Mouse (Mus musculus): Measurements from ENCODE around the gene Trpv6. TPM values are rescaled to one million over a fixed set of nuclear protein-coding genes. Genes with fewer than 3 reads are reported as not detected.

Trpv6 gene
- polyA plus RNA-seq, 1 experiment, result 0.25 TPM

DNA sequence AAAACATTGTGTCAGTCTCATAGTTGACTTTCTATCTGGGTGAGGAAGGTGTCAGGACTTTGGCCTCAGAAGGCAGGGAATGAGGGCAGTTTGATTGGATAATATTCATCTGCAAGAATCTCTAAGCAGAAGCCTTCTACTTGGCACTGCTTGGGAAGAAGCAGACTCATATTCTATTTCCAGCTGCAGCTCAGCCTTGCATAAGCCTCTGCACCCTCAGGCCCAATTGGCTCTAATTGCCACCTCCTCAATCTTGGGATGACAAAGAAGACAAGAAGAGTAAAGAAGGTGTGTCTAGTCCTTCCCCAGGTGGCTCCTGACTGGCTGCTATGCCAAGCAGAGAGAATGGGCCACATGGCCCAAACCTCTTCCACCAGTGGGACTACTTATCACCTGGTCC is 10.5 kb upstream of the Trpv6 start:
- TF ChIP-seq MYOD1 (IDR thresholded peaks at IDR 0.05; ENCODE audit: control insufficient read depth in 1 of 3, insufficient read length in 2 of 3, low read depth in 2 of 3) (no peak), USF1 (IDR thresholded peaks at IDR 0.05; ENCODE audit: low read depth) (no peak), POLR2AphosphoS2 (IDR thresholded peaks at IDR 0.05; ENCODE audit: insufficient read length, low read depth) (no peak), TCF3 (IDR thresholded peaks at IDR 0.05; ENCODE audit: insufficient read length, low read depth) (no peak), POLR2A (IDR thresholded peaks at IDR 0.05; ENCODE audit: insufficient read length, low read depth) (no peak), SRF (IDR thresholded peaks at IDR 0.05; ENCODE audit: control insufficient read depth, insufficient read length, low read depth) (no peak), MAX (IDR thresholded peaks at IDR 0.05; ENCODE audit: low read depth) (no peak), TCF12 (IDR thresholded peaks at IDR 0.05; ENCODE audit: insufficient read depth, poor library complexity, severe bottlenecking) (no peak), CEBPB (IDR thresholded peaks at IDR 0.05; ENCODE audit: insufficient read depth, poor library complexity, severe bottlenecking) (no peak), REST (IDR thresholded peaks at IDR 0.05; ENCODE audit: insufficient read depth, insufficient read length) (no peak), E2F4 (IDR thresholded peaks at IDR 0.05; ENCODE audit: insufficient read depth) (no peak), MYOG (IDR thresholded peaks at IDR 0.05; ENCODE audit: control insufficient read depth in 1 of 3, insufficient read depth in 1 of 3, insufficient read length in 2 of 3, low read depth in 2 of 3) (no peak)
- Histone ChIP-seq H3K27me3 (ENCODE audit: control insufficient read depth, insufficient read depth, insufficient read length) (no peaks in the 10 kb centered on the region), H3K4me3 (no peak overlapping the region), H3K79me2 (ENCODE audit: control insufficient read depth, insufficient read depth) (no peaks in the 10 kb centered on the region), H3ac (ENCODE audit: control insufficient read depth, insufficient read length) (no peak overlapping the region), H3K4me2 (ENCODE audit: low read depth) (no peak overlapping the region), H3K36me3 (ENCODE audit: control insufficient read depth, insufficient read depth) (no peaks in the 10 kb centered on the region)

DNA sequence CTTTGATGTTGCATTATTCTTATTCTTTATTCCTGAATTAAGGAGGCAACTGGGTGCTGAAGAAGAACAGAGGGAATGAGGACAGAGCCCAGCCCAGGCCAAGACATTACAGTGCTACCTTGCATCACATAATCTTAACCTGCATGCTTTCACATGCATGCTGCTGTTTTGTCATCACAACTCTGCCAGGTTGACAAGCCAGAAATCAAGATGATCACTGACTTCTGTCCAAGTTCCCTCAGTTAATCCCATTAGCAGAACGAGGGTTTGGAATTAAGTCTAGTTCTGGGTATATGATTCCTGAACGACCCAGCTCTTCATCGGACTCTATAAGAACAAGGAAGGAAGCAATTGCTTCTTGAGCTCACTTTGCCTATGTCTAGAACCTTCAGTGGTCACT is 10.0 kb upstream of the Trpv6 start:
- H3K4me2 ChIP-seq (ENCODE audit: low read depth), result no peak overlapping the region
- no peaks in the 10 kb centered on the region for H3K27me3 ChIP-seq (ENCODE audit: control insufficient read depth, insufficient read depth, insufficient read length)
- no peak for TF ChIP-seq MYOG (IDR thresholded peaks at IDR 0.05; ENCODE audit: control insufficient read depth in 1 of 3, insufficient read depth in 1 of 3, insufficient read length in 2 of 3, low read depth in 2 of 3)
- no peak for TF ChIP-seq USF1 (IDR thresholded peaks at IDR 0.05; ENCODE audit: low read depth)
- TF ChIP-seq MYOD1 (IDR thresholded peaks at IDR 0.05; ENCODE audit: control insufficient read depth in 1 of 3, insufficient read length in 2 of 3, low read depth in 2 of 3), result no peak
- TF ChIP-seq E2F4 (IDR thresholded peaks at IDR 0.05; ENCODE audit: insufficient read depth), result no peak
- TF ChIP-seq TCF3 (IDR thresholded peaks at IDR 0.05; ENCODE audit: insufficient read length, low read depth), result no peak
- no peak for TF ChIP-seq REST (IDR thresholded peaks at IDR 0.05; ENCODE audit: insufficient read depth, insufficient read length)
- TF ChIP-seq TCF12 (IDR thresholded peaks at IDR 0.05; ENCODE audit: insufficient read depth, poor library complexity, severe bottlenecking), result no peak
- no peak for TF ChIP-seq POLR2A (IDR thresholded peaks at IDR 0.05; ENCODE audit: insufficient read length, low read depth)
- no peak for TF ChIP-seq POLR2AphosphoS2 (IDR thresholded peaks at IDR 0.05; ENCODE audit: insufficient read length, low read depth)
- TF ChIP-seq MAX (IDR thresholded peaks at IDR 0.05; ENCODE audit: low read depth), result no peak
- no peak for TF ChIP-seq CEBPB (IDR thresholded peaks at IDR 0.05; ENCODE audit: insufficient read depth, poor library complexity, severe bottlenecking)
- no peaks in the 10 kb centered on the region for H3K36me3 ChIP-seq (ENCODE audit: control insufficient read depth, insufficient read depth)
- no peak overlapping the region for H3ac ChIP-seq (ENCODE audit: control insufficient read depth, insufficient read length)
- no peaks in the 10 kb centered on the region for H3K79me2 ChIP-seq (ENCODE audit: control insufficient read depth, insufficient read depth)
- no peak overlapping the region for H3K4me3 ChIP-seq

DNA sequence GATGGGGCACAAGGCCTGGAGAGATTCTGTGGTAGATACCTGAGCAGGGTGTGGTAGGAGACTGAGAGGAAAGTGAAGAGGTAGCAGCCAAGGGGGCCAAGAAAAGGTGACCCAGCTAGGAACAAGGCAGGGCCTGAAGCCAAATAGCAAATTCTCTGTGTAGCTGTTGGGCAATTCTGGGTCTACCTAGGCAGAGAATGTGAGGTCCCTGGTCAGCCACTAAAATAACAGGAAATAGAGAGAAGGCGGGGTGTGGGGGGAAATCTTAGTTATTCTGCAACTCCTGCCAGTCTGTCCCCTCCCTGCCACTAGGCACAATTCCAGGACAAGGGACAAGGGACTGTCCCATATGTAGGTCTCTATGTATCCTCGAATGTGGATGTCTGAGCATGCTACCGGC is 7.0 kb upstream of the Trpv6 start:
- H3K36me3 ChIP-seq (ENCODE audit: control insufficient read depth, insufficient read depth), result no peaks in the 10 kb centered on the region
- H3K4me2 ChIP-seq (ENCODE audit: low read depth), result no peak overlapping the region
- no peaks in the 10 kb centered on the region for H3K27me3 ChIP-seq (ENCODE audit: control insufficient read depth, insufficient read depth, insufficient read length)
- H3K79me2 ChIP-seq (ENCODE audit: control insufficient read depth, insufficient read depth), result no peaks in the 10 kb centered on the region
- H3K4me3 ChIP-seq, result no peak overlapping the region
- H3ac ChIP-seq (ENCODE audit: control insufficient read depth, insufficient read length), result no peak overlapping the region
- TF ChIP-seq MYOD1 (IDR thresholded peaks at IDR 0.05; ENCODE audit: control insufficient read depth in 1 of 3, insufficient read length in 2 of 3, low read depth in 2 of 3) (no peak), SRF (IDR thresholded peaks at IDR 0.05; ENCODE audit: control insufficient read depth, insufficient read length, low read depth) (no peak), TCF12 (IDR thresholded peaks at IDR 0.05; ENCODE audit: insufficient read depth, poor library complexity, severe bottlenecking) (no peak), MAX (IDR thresholded peaks at IDR 0.05; ENCODE audit: low read depth) (no peak), MYOG (IDR thresholded peaks at IDR 0.05; ENCODE audit: control insufficient read depth in 1 of 3, insufficient read depth in 1 of 3, insufficient read length in 2 of 3, low read depth in 2 of 3) (no peak), POLR2AphosphoS2 (IDR thresholded peaks at IDR 0.05; ENCODE audit: insufficient read length, low read depth) (no peak)

DNA sequence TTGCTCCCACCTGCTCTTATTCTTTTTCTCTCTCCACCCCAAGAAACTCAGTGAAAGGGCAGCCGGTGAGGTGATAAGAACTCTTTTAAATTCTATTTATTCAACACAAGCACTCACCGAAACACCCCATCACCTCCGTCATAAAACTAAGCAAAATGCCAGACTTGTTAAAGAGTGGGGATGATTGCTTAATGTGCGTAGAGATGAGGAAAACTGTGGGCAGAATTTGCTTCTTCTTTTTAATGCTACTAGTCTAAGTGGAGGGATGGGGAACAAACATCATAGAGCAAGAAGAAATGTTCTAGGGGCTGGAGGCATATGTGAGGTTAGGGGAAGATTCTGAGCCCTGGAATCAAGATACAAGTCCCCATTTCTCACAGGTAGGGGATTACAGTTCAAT is 6.6 kb upstream of the Trpv6 start:
- TF ChIP-seq MAX (IDR thresholded peaks at IDR 0.05; ENCODE audit: low read depth) (no peak), POLR2AphosphoS2 (IDR thresholded peaks at IDR 0.05; ENCODE audit: insufficient read length, low read depth) (no peak), REST (IDR thresholded peaks at IDR 0.05; ENCODE audit: insufficient read depth, insufficient read length) (no peak), TCF3 (IDR thresholded peaks at IDR 0.05; ENCODE audit: insufficient read length, low read depth) (no peak), POLR2A (IDR thresholded peaks at IDR 0.05; ENCODE audit: insufficient read length, low read depth) (no peak), E2F4 (IDR thresholded peaks at IDR 0.05; ENCODE audit: insufficient read depth) (no peak), MYOG (IDR thresholded peaks at IDR 0.05; ENCODE audit: control insufficient read depth in 1 of 3, insufficient read depth in 1 of 3, insufficient read length in 2 of 3, low read depth in 2 of 3) (no peak)
- no peak overlapping the region for H3ac ChIP-seq (ENCODE audit: control insufficient read depth, insufficient read length)
- no peaks in the 10 kb centered on the region for H3K27me3 ChIP-seq (ENCODE audit: control insufficient read depth, insufficient read depth, insufficient read length)
- H3K36me3 ChIP-seq (ENCODE audit: control insufficient read depth, insufficient read depth), result no peaks in the 10 kb centered on the region
- H3K4me2 ChIP-seq (ENCODE audit: low read depth), result no peak overlapping the region
- no peak overlapping the region for H3K4me3 ChIP-seq
- H3K79me2 ChIP-seq (ENCODE audit: control insufficient read depth, insufficient read depth), result no peaks in the 10 kb centered on the region

DNA sequence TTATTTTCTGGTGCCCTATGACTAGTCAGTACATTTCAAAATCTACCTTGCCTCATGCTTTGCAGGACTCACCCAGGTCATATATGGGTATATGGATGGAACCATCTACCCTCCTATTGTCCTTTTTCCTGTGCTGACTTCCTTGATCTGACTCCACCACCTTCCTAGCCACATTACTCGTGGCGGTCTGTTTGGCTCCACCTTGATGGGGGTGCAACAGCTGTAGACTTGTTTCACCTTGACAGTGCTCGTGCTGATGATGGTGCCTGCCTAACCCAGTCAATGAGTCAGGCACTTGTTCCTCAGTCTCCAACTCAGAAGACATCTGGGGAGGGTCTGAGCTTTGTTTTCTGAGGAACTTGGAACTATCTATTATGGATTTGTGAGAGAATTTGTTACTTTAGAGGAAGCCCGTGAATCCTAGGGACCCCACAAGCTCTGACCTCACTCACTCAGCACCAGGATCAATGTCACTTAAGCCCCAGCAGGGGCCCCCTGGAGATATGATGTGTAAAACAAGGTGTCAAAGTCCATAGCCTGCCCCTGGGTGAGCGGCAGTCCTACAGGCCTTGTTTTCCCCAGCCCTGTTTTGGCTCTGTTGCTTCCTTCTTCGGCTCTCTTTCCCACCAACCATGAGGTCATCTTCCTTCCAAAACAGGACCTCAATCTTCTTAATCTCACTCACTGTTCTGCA is 5.1 kb upstream of the Trpv6 start:
- Histone ChIP-seq H3K27me3 (ENCODE audit: control insufficient read depth, insufficient read depth, insufficient read length) (no peaks in the 10 kb centered on the region), H3K4me2 (ENCODE audit: low read depth) (no peak overlapping the region)
- no peak for TF ChIP-seq REST (IDR thresholded peaks at IDR 0.05; ENCODE audit: insufficient read depth, insufficient read length)
- TF ChIP-seq TCF12 (IDR thresholded peaks at IDR 0.05; ENCODE audit: insufficient read depth, poor library complexity, severe bottlenecking), result no peak
- no peak for TF ChIP-seq E2F4 (IDR thresholded peaks at IDR 0.05; ENCODE audit: insufficient read depth)
- no peak for TF ChIP-seq POLR2A (IDR thresholded peaks at IDR 0.05; ENCODE audit: insufficient read length, low read depth)

More for the DNA sequence above, 5.1 kb upstream of the Trpv6 start:
- no peak overlapping the region for H3ac ChIP-seq (ENCODE audit: control insufficient read depth, insufficient read length)
- H3K36me3 ChIP-seq (ENCODE audit: control insufficient read depth, insufficient read depth), result no peaks in the 10 kb centered on the region
- no peak overlapping the region for H3K4me3 ChIP-seq
- H3K79me2 ChIP-seq (ENCODE audit: control insufficient read depth, insufficient read depth), result no peaks in the 10 kb centered on the region

Measured in myocyte (in vitro differentiated cells).